ENCODE assay signal across 20 mouse cellular contexts in genomic region chr9:102551771-102552170, GRCm38 (mm10). TPM values are rescaled to one million over a fixed set of nuclear protein-coding genes. Genes with fewer than 3 reads are reported as not detected.
A peak's percentile ranks its signal among the peaks of the same experiment; 100 is the strongest.
DNase-seq lines count a peak whose midpoint lies in the region; ATAC-seq lines count a peak whose summit lies in the region.
"Had no signal": no experiment of that assay in that cellular context is flagged by ENCODE, and none has a peak within 500 bp of the region (broad histone marks: within the 10 kb centered on the region; RNA-seq: fewer than 3 reads in every experiment).

No protein-coding gene starts in this region.

- intact Hi-C loops in heart, postnatal 36 days (cut with DNase I) = no loop called here

- H3K27ac ChIP-seq in liver, embryonic 11.5 days (ENCODE audit: low read depth, low read length) = no peak overlapping the region
- H3K27ac ChIP-seq: heart, embryonic 13.5 days; hindbrain, embryonic 14.5 days; limb, embryonic 15.5 days; lung, embryonic 15.5 days; midbrain, embryonic 12.5 days had no signal

- H3K9ac ChIP-seq in liver, embryonic 11.5 days (ENCODE audit: low read depth, low read length) = no peak overlapping the region
- H3K9ac ChIP-seq: forebrain, postnatal 0 days; heart, embryonic 13.5 days; hindbrain, embryonic 14.5 days; limb, embryonic 15.5 days; lung, embryonic 15.5 days; midbrain, embryonic 12.5 days had no signal

- DNase-seq in heart, adult 9 months (ENCODE audit: low spot score in 2 of 2) = peak; percentile 28 to 31
- no peak for DNase-seq in heart, postnatal 36 days
- DNase-seq in 3T3-L1 (ENCODE audit: low read depth, low spot score) (peak; percentile 47), NIH3T3 (ENCODE audit: low read depth) (peak; percentile 38)
- DNase-seq in kidney, postnatal 10 days = peak; percentile 38
- no peak for DNase-seq in liver, embryonic 11.5 days (ENCODE audit: low spot score)
- DNase-seq in cerebellum, adult 11-12 months = no peak
- DNase-seq: adrenal gland, adult 8-10 months; forebrain, postnatal 0 days; gastrocnemius, postnatal 10 days; thymus, adult 18-20 months had no signal

- H3K36me3 ChIP-seq in liver, embryonic 11.5 days (ENCODE audit: control insufficient read depth, insufficient read depth, low read length) = no peaks in the 10 kb centered on the region
- H3K36me3 ChIP-seq: heart, embryonic 13.5 days; limb, embryonic 15.5 days; lung, embryonic 15.5 days; midbrain, embryonic 12.5 days had no signal

- 62% methylated on average over 10 of the region's 10 CpGs for WGBS in liver, embryonic 11.5 days

- no peak overlapping the region for H3K4me2 ChIP-seq in liver, embryonic 11.5 days
- H3K4me2 ChIP-seq: heart, embryonic 13.5 days; hindbrain, embryonic 14.5 days; limb, embryonic 15.5 days; lung, embryonic 15.5 days; midbrain, embryonic 12.5 days had no signal

- H3K4me1 ChIP-seq in liver, embryonic 11.5 days (replicated peaks; ENCODE audit: control insufficient read depth, insufficient read depth, low read length) = no peaks in the 10 kb centered on the region

- H3K27me3 ChIP-seq in liver, embryonic 11.5 days (replicated peaks; ENCODE audit: control insufficient read depth, insufficient read depth, low read length) = peaks cover 6% of the 10 kb centered on the region

- no peak overlapping the region for H3K4me3 ChIP-seq in liver, embryonic 11.5 days (ENCODE audit: low read depth, low read length)
- H3K4me3 ChIP-seq: erythroblast, embryonic 14.5 days; heart, embryonic 13.5 days; limb, embryonic 15.5 days; lung, embryonic 15.5 days; midbrain, embryonic 12.5 days had no signal

- no peaks in the 10 kb centered on the region for H3K9me3 ChIP-seq in liver, embryonic 11.5 days (ENCODE audit: control insufficient read depth, low read length)
- H3K9me3 ChIP-seq: heart, embryonic 13.5 days; limb, embryonic 15.5 days; lung, embryonic 15.5 days; midbrain, embryonic 12.5 days had no signal

- ATAC-seq in liver, embryonic 11.5 days (replicated peaks; ENCODE audit: low FRiP score) = no peak
- ATAC-seq: CD4-positive, CD25-positive, alpha-beta regulatory T cell, adult 4 months; forebrain, postnatal 0 days; intestine, postnatal 0 days; Patski had no signal

RNA-seq across cellular contexts. Expression of gene Ky, which starts 46.2 kb away (rescaled TPM):
- total RNA-seq in heart, postnatal 36 days (2021) = 10 to 100 TPM in 1 of 2 experiments, 1 to 10 TPM in 1; 9.0 to 21.8 TPM
- polyA plus RNA-seq in liver, embryonic 11.5 days (2014; fragmentation: Nextera tagmentation; extraction: Ambion mirVana) = not detected in 2 replicates
- polyA plus RNA-seq: erythroblast, embryonic 14.5 days; Patski had no signal

Comparison
In these comparisons a context has a peak if more than half of its experiments do, and no peak if none do; other contexts are left out.
1. DNase-seq: peak in heart, adult 9 months (2 of 2), 3T3-L1 (single experiment), NIH3T3 (single experiment) and kidney, postnatal 10 days (single experiment); none in heart, postnatal 36 days (0 of 2), liver, embryonic 11.5 days (single experiment) and cerebellum, adult 11-12 months (single experiment).